26 mouse cellular contexts compared by ENCODE assay signal in the genomic region with DNA sequence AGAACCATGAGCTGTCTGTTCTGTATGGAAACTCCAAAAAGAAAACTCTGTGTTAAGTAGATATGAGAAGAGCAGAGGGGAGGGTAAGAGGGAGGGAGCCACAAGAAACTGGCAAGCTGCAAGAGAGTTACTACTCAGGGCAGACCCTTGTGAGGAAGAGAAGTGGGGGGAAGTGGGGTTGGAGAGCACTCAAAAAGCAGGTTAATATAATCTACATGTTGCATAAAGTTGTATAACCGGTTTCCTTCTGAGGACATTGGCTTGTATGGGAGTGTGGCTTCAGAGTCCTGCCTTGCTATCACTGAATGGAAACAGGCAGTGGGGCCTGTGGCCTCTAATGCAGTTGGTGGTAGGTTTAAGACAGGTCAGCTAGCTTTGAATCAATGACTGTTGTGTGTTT. TPM values are rescaled to one million over a fixed set of nuclear protein-coding genes. Genes with fewer than 3 reads are reported as not detected.
A peak's percentile ranks its signal among the peaks of the same experiment; 100 is the strongest.
DNase-seq lines count a peak whose midpoint lies in the region; ATAC-seq lines count a peak whose summit lies in the region.
"Not testable (repeated sequence)": the region's sequence is repeated elsewhere in the genome, so short reads cannot be mapped to it uniquely, and the experiment has no call there.
"Had no signal": no experiment of that assay in that cellular context is flagged by ENCODE, and none has a peak within 500 bp of the region (broad histone marks: within the 10 kb centered on the region; RNA-seq: fewer than 3 reads in every experiment).

No protein-coding gene starts in this region.

- H3K9ac ChIP-seq in intestine, embryonic 16.5 days (ENCODE audit: low read depth, low read length); lung, embryonic 15.5 days; stomach, embryonic 15.5 days: not testable (repeated sequence)

- WGBS in intestine, embryonic 16.5 days: 55% methylated on average over 1 of the region's 1 CpGs
- WGBS in lung, embryonic 15.5 days: 75% methylated on average over 1 of the region's 1 CpGs
- WGBS in stomach, embryonic 15.5 days: 64% methylated on average over 1 of the region's 1 CpGs

- H3K4me2 ChIP-seq in intestine, embryonic 16.5 days (ENCODE audit: low read depth, low read length); lung, embryonic 15.5 days; stomach, embryonic 15.5 days: not testable (repeated sequence)

- not testable (repeated sequence) for H3K27ac ChIP-seq in intestine, embryonic 16.5 days (ENCODE audit: low read length); lung, embryonic 15.5 days; stomach, embryonic 15.5 days

- ATAC-seq in granulocyte monocyte progenitor cell, adult 5-6 weeks (replicated peaks; ENCODE audit: poor library complexity, severe bottlenecking): peak; percentile 25
- ATAC-seq in intestine, embryonic 16.5 days: peak; percentile 89
- peak; percentile 91 for ATAC-seq in lung, embryonic 15.5 days (ENCODE audit: borderline replicate concordance, extremely low read depth, low FRiP score, low TSS enrichment)
- ATAC-seq in stomach, embryonic 15.5 days (ENCODE audit: insufficient read depth, low FRiP score, low read depth): peak; percentile 22; the same call in 1 of the 2 replicates

- peak; percentile 82 to 89 for DNase-seq in lung, adult 18-20 months
- DNase-seq in lung, postnatal 10 days: peak; percentile 77
- DNase-seq in lung, postnatal 36 days: peak; percentile 92

- not testable (repeated sequence) for H3K4me1 ChIP-seq in intestine, embryonic 16.5 days (ENCODE audit: control insufficient read depth, insufficient read depth, low read length); lung, embryonic 15.5 days; stomach, embryonic 15.5 days

- H3K4me3 ChIP-seq in intestine, embryonic 16.5 days (ENCODE audit: low read length); lung, embryonic 15.5 days; stomach, embryonic 15.5 days (replicated peaks): not testable (repeated sequence)

- H3K9me3 ChIP-seq in intestine, embryonic 16.5 days (ENCODE audit: control insufficient read depth, low read length); lung, embryonic 15.5 days; stomach, embryonic 15.5 days: not testable (repeated sequence)

- H3K27me3 ChIP-seq in intestine, embryonic 16.5 days (replicated peaks; ENCODE audit: control insufficient read depth, insufficient read depth, low read length); lung, embryonic 15.5 days; stomach, embryonic 15.5 days (replicated peaks): not testable (repeated sequence)

- not testable (repeated sequence) for H3K36me3 ChIP-seq in intestine, embryonic 16.5 days (ENCODE audit: control insufficient read depth, insufficient read depth, low read length); lung, embryonic 15.5 days; stomach, embryonic 15.5 days

RNA-seq across cellular contexts. Expression of a gene that starts 1.5 kb away (rescaled TPM):
- total RNA-seq in granulocyte monocyte progenitor cell, adult 5-6 weeks (2014; fragmentation: Nextera tagmentation): not detected in 2 replicates
- total RNA-seq in granulocyte monocyte progenitor cell, adult 5-6 weeks (2017): 3.0 TPM in 1 of 2 replicates, not detected in the other
- 4.1 and 5.2 TPM in 2 replicates for polyA plus RNA-seq in intestine, embryonic 16.5 days (2015; fragmentation: Nextera tagmentation; extraction: Ambion mirVana)
- polyA plus RNA-seq in lung, embryonic 15.5 days (2015; fragmentation: Nextera tagmentation; extraction: Ambion mirVana): 5.3 and 7.0 TPM in 2 replicates
- 3.2 and 4.7 TPM in 2 replicates for polyA plus RNA-seq in stomach, embryonic 15.5 days (2015; fragmentation: Nextera tagmentation; extraction: Ambion mirVana)
- total RNA-seq: gastrocnemius, adult 18-20 months; gastrocnemius, postnatal 36 days had no signal
- polyA plus RNA-seq: C2C12; embryonic facial prominence, embryonic 11.5 days; forebrain, embryonic 13.5 days; hindbrain, embryonic 12.5 days had no signal

RNA-seq across cellular contexts. Expression of a gene that starts 1.7 kb away (rescaled TPM):
- total RNA-seq in granulocyte monocyte progenitor cell, adult 5-6 weeks (2014; fragmentation: Nextera tagmentation): not detected in 2 replicates
- 1.1 TPM in 1 of 2 replicates, not detected in the other for total RNA-seq in granulocyte monocyte progenitor cell, adult 5-6 weeks (2017)
- 0.77 TPM in 1 of 2 replicates, not detected in the other for polyA plus RNA-seq in intestine, embryonic 16.5 days (2015; fragmentation: Nextera tagmentation; extraction: Ambion mirVana)
- polyA plus RNA-seq in lung, embryonic 15.5 days (2015; fragmentation: Nextera tagmentation; extraction: Ambion mirVana): 0.87 TPM in 1 of 2 replicates, not detected in the other
- 0.73 TPM in 1 of 2 replicates, not detected in the other for polyA plus RNA-seq in stomach, embryonic 15.5 days (2015; fragmentation: Nextera tagmentation; extraction: Ambion mirVana)
- total RNA-seq: adrenal gland, adult 8-10 months; adrenal gland, postnatal 25 days; ES-E14; gastrocnemius, adult 18-20 months; gastrocnemius, postnatal 10 days; gastrocnemius, postnatal 36 days; heart, postnatal 25 days; hematopoietic stem cell, adult 5-6 weeks had no signal
- polyA plus RNA-seq: brain, embryonic 14.5 days; C2C12; embryonic facial prominence, embryonic 14.5 days; forebrain, embryonic 10.5 days; forebrain, embryonic 13.5 days; forebrain, embryonic 16.5 days; heart, embryonic 11.5 days; heart, embryonic 14.5 days; hindbrain, embryonic 12.5 days; hindbrain, embryonic 15.5 days had no signal

RNA-seq across cellular contexts. Expression of a gene that starts 13.0 kb away (rescaled TPM):
- total RNA-seq in granulocyte monocyte progenitor cell, adult 5-6 weeks (2014; fragmentation: Nextera tagmentation): 34.7 and 46.4 TPM in 2 replicates
- total RNA-seq in granulocyte monocyte progenitor cell, adult 5-6 weeks (2017): 11.1 and 33.7 TPM in 2 replicates
- polyA plus RNA-seq in intestine, embryonic 16.5 days (2015; fragmentation: Nextera tagmentation; extraction: Ambion mirVana): 29.8 and 36.2 TPM in 2 replicates
- 30.3 and 33.1 TPM in 2 replicates for polyA plus RNA-seq in lung, embryonic 15.5 days (2015; fragmentation: Nextera tagmentation; extraction: Ambion mirVana)
- 31.2 and 34.0 TPM in 2 replicates for polyA plus RNA-seq in stomach, embryonic 15.5 days (2015; fragmentation: Nextera tagmentation; extraction: Ambion mirVana)

Comparison
In these comparisons a context has a peak if more than half of its experiments do, and no peak if none do; other contexts are left out.
1. ATAC-seq: peak in every context shown above with its lines; median percentile 91 in lung, embryonic 15.5 days; 89 in intestine, embryonic 16.5 days; 25 in granulocyte monocyte progenitor cell, adult 5-6 weeks; 22 in stomach, embryonic 15.5 days.